Mouse (Mus musculus): ENCODE measurements around the gene Bicdl1. TPM values are rescaled to one million over a fixed set of nuclear protein-coding genes. Genes with fewer than 3 reads are reported as not detected.

Gene Bicdl1
- polyA plus RNA-seq, 1 experiment from 2014 or later: 11.4 TPM

DNA sequence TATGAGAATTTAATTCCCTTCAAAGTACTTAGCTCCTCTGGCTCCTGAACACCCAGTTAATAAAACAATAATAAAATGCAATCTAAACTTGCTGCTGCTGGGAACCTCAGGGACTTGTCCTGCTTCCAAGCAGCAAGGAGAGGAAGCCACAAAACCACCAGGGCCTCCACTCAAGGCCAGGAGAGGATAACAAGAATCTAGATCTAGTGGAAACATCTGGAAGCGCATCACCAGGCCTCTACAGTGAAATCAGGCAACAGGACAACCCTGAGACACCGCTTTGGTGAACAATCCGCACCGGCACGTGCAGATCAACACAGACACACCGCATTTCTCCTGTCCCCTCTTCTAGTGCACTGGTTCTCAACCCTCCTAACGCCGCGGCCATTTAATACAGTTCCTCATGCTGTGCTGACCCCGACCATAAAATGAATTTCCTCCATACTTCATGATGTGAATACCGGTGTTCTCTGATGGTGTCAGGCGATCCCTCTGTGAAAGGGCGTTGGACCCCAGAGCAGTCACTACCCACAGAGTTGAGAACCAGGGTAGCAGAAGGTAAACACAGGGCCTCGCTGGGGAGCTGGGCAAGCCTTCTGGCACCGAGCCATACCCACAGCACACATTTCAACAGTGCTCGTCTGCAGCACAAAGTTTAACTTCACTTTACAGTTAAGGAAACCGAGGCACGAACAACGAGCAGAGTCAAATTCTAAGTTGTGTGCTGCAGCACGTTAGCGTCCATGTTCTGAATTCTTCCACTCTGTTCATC, 9.0 kb downstream of the Bicdl1 start:
- no peak overlapping the region for H3K27ac ChIP-seq
- WGBS: 72% methylated on average over 21 of the region's 21 CpGs

DNA sequence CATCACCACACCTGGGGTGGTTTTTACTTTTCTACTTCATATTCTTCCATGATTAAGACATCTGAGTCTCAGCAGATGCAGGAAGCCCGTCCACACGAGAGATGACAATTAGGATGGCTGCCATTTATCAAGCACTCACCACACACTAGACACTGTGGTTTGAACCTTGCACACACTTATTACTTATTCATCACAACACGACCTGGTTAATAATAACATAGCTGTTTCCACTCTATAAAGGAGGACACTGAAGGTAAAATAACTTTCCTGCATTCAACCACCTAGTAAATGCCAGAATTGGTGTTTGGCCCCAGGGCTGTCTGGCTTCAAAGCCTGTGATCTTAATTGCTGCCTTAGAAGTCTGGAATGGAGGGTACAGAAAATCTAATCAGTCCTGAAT, 10.7 kb downstream of the Bicdl1 start:
- no peak overlapping the region for H3K27ac ChIP-seq
- no peak overlapping the region for H3K4me3 ChIP-seq
- WGBS: 20% methylated on average over 3 of the region's 3 CpGs
- H3K9ac ChIP-seq: no peak overlapping the region
- H3K4me2 ChIP-seq (replicated peaks): no peak overlapping the region
- no peaks in the 10 kb centered on the region for H3K36me3 ChIP-seq
- peaks cover 11% of the 10 kb centered on the region; the same call in 1 of the 2 replicates for H3K4me1 ChIP-seq
- no peaks in the 10 kb centered on the region for H3K27me3 ChIP-seq
- no peaks in the 10 kb centered on the region for H3K9me3 ChIP-seq
- ATAC-seq (ENCODE audit: low FRiP score, low read depth): no peak

More for the DNA sequence above, 9.0 kb downstream of the Bicdl1 start:
- H3K4me3 ChIP-seq: no peak overlapping the region
- no peak overlapping the region for H3K9ac ChIP-seq
- peaks cover 11% of the 10 kb centered on the region; the same call in 1 of the 2 replicates for H3K4me1 ChIP-seq
- H3K9me3 ChIP-seq: no peaks in the 10 kb centered on the region
- no peaks in the 10 kb centered on the region for H3K27me3 ChIP-seq
- H3K4me2 ChIP-seq (replicated peaks): no peak overlapping the region
- H3K36me3 ChIP-seq: no peaks in the 10 kb centered on the region
- no peak for ATAC-seq (ENCODE audit: low FRiP score, low read depth)

DNA sequence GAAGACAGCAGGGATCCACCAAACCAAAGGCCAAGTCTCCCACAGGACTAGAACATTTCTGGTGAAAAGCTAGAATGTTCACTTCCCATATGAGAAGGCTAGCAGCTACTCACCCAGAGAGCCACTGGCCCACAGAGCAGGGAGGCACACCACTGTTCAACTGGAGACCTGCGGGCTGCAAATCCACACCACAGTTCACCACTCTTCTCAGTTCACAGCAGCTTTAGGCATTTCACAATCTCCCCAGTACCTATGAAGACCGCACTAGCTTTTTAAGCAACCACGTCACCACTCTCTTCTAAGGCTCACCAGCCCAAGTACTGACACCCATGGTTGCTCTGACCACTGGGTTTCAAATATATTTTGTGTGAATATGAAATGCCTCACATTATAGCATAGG, 13.7 kb downstream of the Bicdl1 start:
- Histone ChIP-seq H3K4me2 (replicated peaks) (no peak overlapping the region), H3K27ac (no peak overlapping the region), H3K9me3 (no peaks in the 10 kb centered on the region), H3K27me3 (no peaks in the 10 kb centered on the region), H3K4me3 (no peak overlapping the region), H3K4me1 (peaks cover 5% of the 10 kb centered on the region; the same call in 1 of the 2 replicates), H3K9ac (no peak overlapping the region), H3K36me3 (no peaks in the 10 kb centered on the region)
- 94% methylated on average over 3 of the region's 3 CpGs for WGBS
- ATAC-seq (ENCODE audit: low FRiP score, low read depth): no peak

DNA sequence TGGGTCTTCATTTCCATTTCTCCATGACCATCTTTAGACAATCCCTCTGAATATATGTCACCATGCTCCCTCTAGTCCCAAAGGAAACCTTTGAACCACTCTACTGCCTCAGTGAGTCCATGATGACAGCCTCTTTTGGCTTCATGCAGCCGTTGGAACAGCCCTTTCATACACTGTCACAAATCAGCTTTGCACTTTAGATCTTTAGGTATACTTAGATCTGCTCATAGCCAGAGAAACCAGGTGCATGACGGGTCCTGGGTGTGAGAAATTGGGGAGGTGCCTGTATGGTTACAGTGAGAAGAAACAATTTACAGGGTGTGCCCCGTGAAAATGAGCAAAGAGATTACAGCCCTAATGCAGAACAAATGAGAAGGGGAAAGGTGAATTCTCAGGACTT, 14.3 kb downstream of the Bicdl1 start:
- Histone ChIP-seq H3K27me3 (no peaks in the 10 kb centered on the region), H3K4me3 (no peak overlapping the region), H3K4me1 (no peaks in the 10 kb centered on the region), H3K27ac (no peak overlapping the region), H3K4me2 (replicated peaks) (no peak overlapping the region), H3K9me3 (no peaks in the 10 kb centered on the region), H3K36me3 (no peaks in the 10 kb centered on the region), H3K9ac (no peak overlapping the region)
- 71% methylated on average over 3 of the region's 3 CpGs for WGBS
- no peak for ATAC-seq (ENCODE audit: low FRiP score, low read depth)

DNA sequence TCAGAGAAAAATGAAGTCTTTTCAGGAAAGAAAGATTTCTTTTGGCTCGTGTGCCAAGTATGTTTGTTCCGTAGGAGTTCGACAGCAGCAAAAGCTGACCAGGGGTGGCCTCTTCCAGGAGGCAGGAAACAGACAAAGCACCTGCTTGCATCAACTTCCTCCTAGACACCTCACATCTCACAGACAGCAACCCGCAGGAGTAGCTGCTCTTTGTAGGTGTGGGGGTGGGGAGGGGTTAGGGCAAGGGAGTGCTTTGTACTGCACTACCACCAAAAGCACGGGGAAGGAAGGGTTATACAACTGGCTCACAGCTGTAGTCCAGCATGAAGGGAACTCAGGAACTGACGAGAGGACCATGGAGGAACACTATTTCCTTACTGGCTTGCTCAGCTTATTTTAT, 15.0 kb downstream of the Bicdl1 start:
- no peak overlapping the region for H3K4me2 ChIP-seq (replicated peaks)
- WGBS: 73% methylated on average over 6 of the region's 6 CpGs

DNA sequence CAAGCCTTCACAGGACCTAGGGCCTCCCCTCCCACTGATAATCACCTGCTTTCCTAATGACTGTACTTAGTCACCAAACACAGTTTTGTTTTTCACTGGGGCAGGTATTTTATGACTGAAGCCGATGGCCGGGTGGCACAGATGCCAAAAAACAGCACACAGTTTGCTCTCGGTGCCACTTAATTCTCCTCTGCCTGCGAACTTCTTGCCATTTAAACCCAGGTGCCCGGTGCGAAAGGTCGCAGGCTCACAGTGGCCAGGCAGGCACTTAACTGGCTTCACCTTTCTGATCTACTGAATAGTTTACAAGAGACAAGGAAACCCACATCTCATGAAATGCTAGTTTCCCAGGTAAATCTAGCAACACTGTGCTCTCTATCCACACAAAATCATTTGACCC, 16.7 kb downstream of the Bicdl1 start:
- Histone ChIP-seq H3K27ac (no peak overlapping the region), H3K4me2 (replicated peaks) (no peak overlapping the region), H3K4me3 (no peak overlapping the region), H3K4me1 (no peaks in the 10 kb centered on the region), H3K9ac (no peak overlapping the region), H3K36me3 (no peaks in the 10 kb centered on the region), H3K9me3 (no peaks in the 10 kb centered on the region), H3K27me3 (no peaks in the 10 kb centered on the region)
- no peak for ATAC-seq (ENCODE audit: low FRiP score, low read depth)
- 66% methylated on average over 7 of the region's 7 CpGs for WGBS

More for the DNA sequence above, 15.0 kb downstream of the Bicdl1 start:
- Histone ChIP-seq H3K4me1 (no peaks in the 10 kb centered on the region), H3K9ac (no peak overlapping the region), H3K9me3 (no peaks in the 10 kb centered on the region), H3K27me3 (no peaks in the 10 kb centered on the region), H3K27ac (no peak overlapping the region), H3K4me3 (no peak overlapping the region), H3K36me3 (no peaks in the 10 kb centered on the region)
- no peak for ATAC-seq (ENCODE audit: low FRiP score, low read depth)

DNA sequence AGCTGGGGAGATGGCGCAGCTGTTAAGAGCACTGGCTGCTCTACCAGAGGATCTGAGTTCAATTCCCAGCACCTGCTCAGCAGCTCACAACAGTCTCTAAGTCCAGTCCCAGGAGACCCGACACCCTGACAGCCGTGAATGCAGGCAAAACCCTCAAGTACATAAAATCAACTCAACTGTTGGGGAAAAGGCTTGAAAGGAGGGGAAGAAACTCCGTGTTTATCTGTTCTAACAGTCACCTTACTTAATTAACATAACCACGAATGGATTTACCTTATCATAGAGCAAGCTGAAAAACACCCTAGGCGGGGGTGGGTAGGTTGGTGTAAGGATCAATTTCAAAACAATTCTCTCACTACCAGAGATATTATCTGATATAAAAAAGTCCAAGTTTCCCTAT, 18.9 kb downstream of the Bicdl1 start:
- no peaks in the 10 kb centered on the region for H3K27me3 ChIP-seq
- WGBS: 68% methylated on average over 6 of the region's 6 CpGs
- H3K36me3 ChIP-seq: no peaks in the 10 kb centered on the region
- no peak overlapping the region for H3K4me3 ChIP-seq
- H3K9me3 ChIP-seq: no peaks in the 10 kb centered on the region
- ATAC-seq (ENCODE audit: low FRiP score, low read depth): no peak
- H3K9ac ChIP-seq: no peak overlapping the region
- H3K27ac ChIP-seq: no peak overlapping the region
- H3K4me1 ChIP-seq: no peaks in the 10 kb centered on the region
- H3K4me2 ChIP-seq (replicated peaks): no peak overlapping the region

DNA sequence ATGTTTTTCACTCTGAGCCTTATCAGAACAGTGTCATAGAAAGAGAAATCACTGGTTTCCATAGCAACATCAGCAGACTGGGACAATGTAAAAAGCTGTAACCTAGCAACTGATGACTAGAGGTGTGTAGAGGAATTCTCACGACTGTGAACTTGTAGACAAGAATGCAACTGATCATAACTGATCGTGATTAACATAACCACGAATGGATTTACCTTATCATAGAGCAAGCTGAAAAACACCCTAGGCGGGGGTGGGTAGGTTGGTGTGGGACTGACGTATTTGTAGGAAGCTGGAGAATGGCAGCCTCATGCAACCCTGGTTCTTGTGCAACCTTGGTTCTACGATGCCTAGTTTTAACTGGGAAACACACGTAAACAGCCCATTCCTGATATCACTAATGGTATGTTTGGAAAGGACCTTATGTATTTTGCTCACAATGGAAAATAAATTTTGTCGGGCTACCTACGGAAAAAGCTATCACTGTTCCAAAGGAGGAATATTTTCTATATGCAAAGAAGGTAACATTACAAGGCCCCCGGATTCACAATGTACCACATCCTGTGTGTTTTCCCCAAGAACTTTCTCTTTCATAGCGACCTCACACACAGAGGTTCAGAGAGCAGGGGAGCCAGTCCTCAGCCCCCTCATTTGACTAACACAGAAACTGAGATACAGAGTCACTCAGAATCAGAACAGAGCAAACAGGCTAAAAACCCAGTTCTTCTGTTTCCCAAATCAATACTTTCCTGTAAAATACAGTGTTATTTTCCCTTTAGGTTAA, 19.6 kb downstream of the Bicdl1 start:
- H3K9me3 ChIP-seq: no peaks in the 10 kb centered on the region
- no peaks in the 10 kb centered on the region for H3K36me3 ChIP-seq
- ATAC-seq (ENCODE audit: low FRiP score, low read depth): no peak
- H3K4me1 ChIP-seq: no peaks in the 10 kb centered on the region
- WGBS: 79% methylated on average over 11 of the region's 11 CpGs
- H3K9ac ChIP-seq: no peak overlapping the region
- no peaks in the 10 kb centered on the region for H3K27me3 ChIP-seq
- no peak overlapping the region for H3K4me2 ChIP-seq (replicated peaks)
- no peak overlapping the region for H3K4me3 ChIP-seq
- no peak overlapping the region for H3K27ac ChIP-seq

DNA sequence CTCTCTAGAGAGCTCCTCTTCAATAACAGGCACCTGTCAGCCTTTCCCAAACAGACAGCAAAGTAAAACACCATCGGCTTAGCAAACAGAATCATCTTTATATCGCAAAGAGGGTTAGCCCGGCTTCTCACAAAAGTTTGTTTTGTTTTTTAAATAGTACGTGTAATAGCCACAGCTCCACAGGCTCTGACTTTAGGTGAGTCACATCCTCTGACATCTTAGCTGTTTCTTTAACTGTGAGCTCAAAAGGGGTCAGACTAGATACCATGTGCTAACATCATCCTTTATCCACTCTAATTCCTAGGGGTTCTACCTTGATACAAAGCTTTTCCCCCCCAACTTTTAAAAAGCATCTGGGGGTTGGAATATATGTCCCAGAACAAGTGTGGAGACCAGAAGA, 21.2 kb downstream of the Bicdl1 start:
- Histone ChIP-seq H3K27me3 (no peaks in the 10 kb centered on the region), H3K4me3 (no peak overlapping the region), H3K9ac (no peak overlapping the region), H3K27ac (no peak overlapping the region), H3K4me2 (replicated peaks) (no peak overlapping the region), H3K4me1 (no peaks in the 10 kb centered on the region), H3K36me3 (no peaks in the 10 kb centered on the region), H3K9me3 (no peaks in the 10 kb centered on the region)
- no peak for ATAC-seq (ENCODE audit: low FRiP score, low read depth)
- WGBS: 91% methylated on average over 4 of the region's 4 CpGs

DNA sequence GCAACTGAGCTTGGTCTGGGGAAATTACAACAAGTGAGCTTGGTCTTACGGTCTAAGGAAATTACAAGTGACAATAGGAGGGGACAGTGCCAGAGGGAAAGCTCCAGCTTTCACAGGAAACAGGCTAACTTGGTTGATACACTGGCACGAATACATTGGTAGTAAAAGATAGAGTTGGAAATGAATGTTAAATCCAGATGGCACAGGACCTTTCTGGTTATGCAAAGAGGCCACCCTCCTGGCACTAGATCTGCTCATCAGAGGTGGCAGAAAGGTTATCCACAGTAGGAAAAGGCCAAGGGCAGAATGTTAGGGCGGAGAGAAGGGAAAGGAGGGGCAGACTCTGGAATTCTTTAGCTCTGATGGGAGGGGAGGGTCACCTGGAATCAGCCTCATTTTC, 22.5 kb downstream of the Bicdl1 start:
- Histone ChIP-seq H3K4me3 (no peak overlapping the region), H3K27ac (no peak overlapping the region), H3K4me2 (replicated peaks) (no peak overlapping the region), H3K9me3 (no peaks in the 10 kb centered on the region), H3K27me3 (no peaks in the 10 kb centered on the region), H3K9ac (no peak overlapping the region), H3K4me1 (no peaks in the 10 kb centered on the region), H3K36me3 (no peaks in the 10 kb centered on the region)
- ATAC-seq (ENCODE audit: low FRiP score, low read depth): no peak
- 52% methylated on average over 3 of the region's 3 CpGs for WGBS

DNA sequence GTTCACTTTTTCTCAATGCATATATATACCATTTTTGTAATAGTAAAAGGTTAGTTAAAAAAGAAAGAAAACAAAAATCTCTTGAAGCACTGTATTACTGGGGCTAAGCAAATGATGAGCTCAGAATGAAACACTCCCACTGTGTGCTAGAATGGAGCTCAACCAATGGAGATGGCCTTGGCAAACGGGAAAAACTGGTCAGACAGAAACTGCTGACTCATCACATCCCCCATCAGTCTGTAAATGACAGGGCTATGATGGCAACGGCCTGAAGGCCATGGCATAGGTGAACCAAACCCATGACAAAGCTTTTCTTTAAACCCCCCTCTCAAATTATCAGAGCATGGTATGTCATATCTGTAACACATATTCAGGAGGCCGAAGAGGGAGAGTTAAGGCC, 29.4 kb downstream of the Bicdl1 start:
- no peak overlapping the region for H3K27ac ChIP-seq
- H3K36me3 ChIP-seq: no peaks in the 10 kb centered on the region
- ATAC-seq (ENCODE audit: low FRiP score, low read depth): no peak
- H3K9me3 ChIP-seq: no peaks in the 10 kb centered on the region
- 68% methylated on average over 3 of the region's 3 CpGs for WGBS
- peaks cover 5% of the 10 kb centered on the region; the same call in 1 of the 2 replicates for H3K27me3 ChIP-seq
- H3K4me2 ChIP-seq (replicated peaks): no peak overlapping the region
- H3K4me3 ChIP-seq: no peak overlapping the region
- H3K9ac ChIP-seq: no peak overlapping the region
- H3K4me1 ChIP-seq: no peaks in the 10 kb centered on the region

DNA sequence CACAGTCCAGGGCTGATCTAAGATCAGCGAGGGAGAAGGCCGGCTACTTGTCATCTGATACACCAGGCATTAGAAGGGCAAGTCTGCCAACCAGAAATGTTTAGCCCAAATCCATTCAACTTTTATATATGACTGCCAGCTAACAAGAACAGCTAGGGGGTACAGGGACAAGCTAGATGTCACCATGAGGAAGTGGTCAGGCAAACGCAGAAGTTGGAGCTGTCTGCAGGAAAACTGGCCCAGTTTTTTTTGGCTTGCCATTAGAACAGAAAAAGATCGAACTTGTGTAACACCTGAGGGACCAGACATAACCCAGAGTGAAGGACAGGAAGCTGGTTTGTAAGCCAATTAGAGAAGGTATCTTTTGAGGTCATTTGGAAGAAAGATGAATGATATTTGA, 30.2 kb downstream of the Bicdl1 start:
- Histone ChIP-seq H3K4me3 (no peak overlapping the region), H3K27me3 (peaks cover 5% of the 10 kb centered on the region; the same call in 1 of the 2 replicates), H3K4me2 (replicated peaks) (no peak overlapping the region), H3K36me3 (no peaks in the 10 kb centered on the region), H3K9ac (no peak overlapping the region), H3K9me3 (no peaks in the 10 kb centered on the region), H3K4me1 (no peaks in the 10 kb centered on the region), H3K27ac (no peak overlapping the region)
- no peak for ATAC-seq (ENCODE audit: low FRiP score, low read depth)
- 76% methylated on average over 4 of the region's 4 CpGs for WGBS

All from limb, embryonic 13.5 days (tissue).